Mouse (Mus musculus) erythroid progenitor cell, adult 5-6 weeks (primary cell): Measurements from ENCODE around the gene Fgd1. TPM values are rescaled to one million over a fixed set of nuclear protein-coding genes. Genes with fewer than 3 reads are reported as not detected.

Experiments used
- ATAC-seq: replicated peaks from 2 replicates; pipeline ENCODE4 v1.8.0; 2016; ENCODE audit warnings: moderate number of reproducible peaks, mild to moderate bottlenecking, moderate TSS enrichment, inconsistent platforms; ENCODE audit not compliant: poor library complexity, low FRiP score, severe bottlenecking
- total RNA-seq, 2 experiments: library from RNA; stranded (forward) in 1 of 2; stranded (reverse) in 1 of 2; fragments of 150-400 nt in 1 of 2; fragments of 186-747, 209-891 nt in 1 of 2; gene quantifications; 2 replicates each; pipeline versions ENCODE4 v1.2.3 to v1.2.4; 2015 to 2017; ENCODE audit warnings: low replicate concordance in 2 of 2

Gene Fgd1
- total RNA-seq (2015; ENCODE audit: low replicate concordance) (not detected in 2 replicates), total RNA-seq (2017; ENCODE audit: low replicate concordance) (not detected in 2 replicates)

DNA sequence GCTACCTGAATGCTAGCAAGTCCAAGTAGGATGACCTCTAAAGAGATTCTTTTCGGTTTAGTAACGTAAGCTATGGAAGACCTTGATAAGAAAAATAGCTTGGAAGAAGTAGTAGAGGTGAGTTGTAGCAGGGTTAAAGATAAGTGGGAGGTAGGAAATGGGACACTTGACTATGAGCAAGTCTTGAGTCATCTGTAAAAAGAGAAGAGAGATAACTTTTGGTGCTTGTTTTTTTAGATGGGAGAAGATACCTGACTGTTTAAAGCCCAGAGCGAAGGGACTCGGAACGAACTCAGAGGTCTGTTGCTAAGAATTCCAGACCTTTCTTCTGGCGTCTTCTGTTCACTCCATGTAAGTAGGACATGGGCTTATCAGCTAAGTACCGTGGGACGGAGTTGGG, at the start of gene Fgd1:
Gene Fgd1 (plus strand): TSS at position 301 of the 400 bp plus-strand sequence.
- no peak for ATAC-seq

GRCm38 (mm10) chrX:150996775-150997174, 49.2 kb upstream of the Fgd1 start:
- ATAC-seq = no peak

DNA sequence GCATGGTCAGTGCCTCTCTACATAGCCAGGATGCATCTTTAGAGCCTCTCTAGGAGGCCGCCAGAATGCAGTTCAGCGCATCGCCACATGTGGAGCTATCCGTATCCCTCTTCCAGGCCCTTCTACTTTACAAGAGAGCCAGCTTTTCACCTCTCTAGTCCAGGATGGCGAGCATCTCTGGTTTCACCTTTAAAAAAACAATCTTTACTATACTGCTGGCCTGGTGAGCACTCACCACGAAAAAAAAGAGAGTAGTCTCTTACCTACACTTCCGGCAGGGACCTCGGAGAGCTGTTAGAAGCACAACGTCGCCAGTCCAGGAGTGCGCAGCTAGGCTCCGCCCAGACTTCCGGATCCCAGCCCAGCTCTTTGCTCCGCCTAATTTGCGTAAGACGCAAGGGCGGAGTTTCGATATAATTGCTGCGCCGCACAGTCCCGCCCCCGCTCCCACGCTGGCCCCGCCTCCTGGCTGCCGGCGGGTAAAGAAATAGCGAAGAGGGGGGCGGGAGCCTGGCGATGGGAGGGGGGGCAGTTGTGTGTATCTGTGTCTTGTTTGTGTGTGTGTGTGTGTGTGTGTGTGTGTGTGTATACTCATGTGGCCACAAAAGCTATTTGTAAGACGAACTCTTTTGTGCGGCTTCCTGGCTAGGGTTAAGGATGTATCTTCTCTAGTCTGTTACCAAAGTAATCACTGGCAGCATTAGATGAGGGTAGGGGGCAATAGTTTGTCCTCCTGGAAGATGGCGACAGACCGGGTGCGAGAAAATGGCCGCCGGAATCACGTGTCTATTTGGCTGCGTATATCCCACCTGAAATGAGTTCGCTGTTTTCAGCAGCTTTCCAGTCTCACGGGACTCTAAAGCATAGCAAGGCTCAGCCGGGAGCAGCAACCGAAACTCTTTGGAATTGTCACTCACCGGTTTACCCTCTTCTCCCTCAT, 28.7 kb upstream of the Fgd1 start, which contains the start of gene Gnl3l:
Gene Gnl3l (minus strand): TSS at position 385 of the 940 bp plus-strand sequence.
- ATAC-seq = peak; percentile 99

DNA sequence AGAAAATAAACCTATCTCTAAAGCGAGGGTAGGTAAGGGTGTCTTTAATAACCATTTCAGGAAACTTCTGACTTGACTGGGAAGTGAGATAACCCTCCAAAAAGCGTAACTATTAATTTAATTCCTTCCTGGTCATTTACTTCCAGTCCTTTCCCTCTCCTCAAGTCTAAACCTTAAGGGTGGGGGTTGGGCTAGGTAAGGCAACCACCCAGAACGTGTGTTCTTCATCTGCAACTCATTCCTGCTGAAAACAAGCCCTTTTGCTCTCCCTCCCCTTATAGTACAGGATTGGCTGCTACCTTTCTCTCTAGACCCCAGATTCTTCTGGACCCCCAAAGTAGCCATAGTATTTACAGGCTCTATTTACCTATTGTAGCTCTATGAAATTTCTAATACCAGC, 28.1 kb upstream of the Fgd1 start:
- no peak for ATAC-seq

DNA sequence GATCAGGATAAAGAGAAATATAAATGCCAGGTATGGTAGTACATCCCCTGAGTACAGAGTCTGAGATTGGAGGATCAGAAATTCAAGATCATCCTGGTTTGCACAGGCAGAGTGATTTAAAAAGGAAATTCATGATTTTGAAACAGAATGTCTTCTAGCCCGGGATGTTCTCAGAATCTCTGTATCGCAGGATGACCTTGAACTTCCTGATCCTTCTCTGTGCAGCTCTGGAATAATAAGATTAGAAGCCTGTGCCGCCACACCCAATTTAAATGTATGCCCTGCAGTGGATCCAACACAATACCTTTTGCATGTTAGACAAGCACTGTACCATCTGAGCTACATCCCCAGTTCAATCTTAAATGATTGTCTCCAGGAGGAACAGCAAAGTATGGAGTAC, 27.2 kb upstream of the Fgd1 start:
- ATAC-seq = no peak

DNA sequence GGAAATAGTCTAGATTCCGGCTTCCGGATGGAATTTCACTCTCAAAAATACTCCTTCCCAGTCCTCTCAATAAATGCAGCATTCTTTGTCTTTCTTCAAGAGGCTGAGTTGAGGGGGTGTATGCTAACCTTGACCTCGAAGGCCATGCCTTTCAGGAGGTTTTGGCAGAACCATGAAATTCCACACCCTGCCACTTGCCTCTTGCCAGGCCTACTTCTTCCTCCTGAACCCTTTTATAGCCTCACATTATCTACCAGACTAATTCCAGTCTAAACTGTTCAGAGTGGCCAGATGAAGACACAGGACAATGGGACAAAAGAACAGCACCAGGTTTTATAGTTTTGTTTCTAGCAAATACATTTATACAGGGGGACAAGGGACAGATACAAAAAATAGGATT, 14.6 kb upstream of the Fgd1 start:
- no peak for ATAC-seq

DNA sequence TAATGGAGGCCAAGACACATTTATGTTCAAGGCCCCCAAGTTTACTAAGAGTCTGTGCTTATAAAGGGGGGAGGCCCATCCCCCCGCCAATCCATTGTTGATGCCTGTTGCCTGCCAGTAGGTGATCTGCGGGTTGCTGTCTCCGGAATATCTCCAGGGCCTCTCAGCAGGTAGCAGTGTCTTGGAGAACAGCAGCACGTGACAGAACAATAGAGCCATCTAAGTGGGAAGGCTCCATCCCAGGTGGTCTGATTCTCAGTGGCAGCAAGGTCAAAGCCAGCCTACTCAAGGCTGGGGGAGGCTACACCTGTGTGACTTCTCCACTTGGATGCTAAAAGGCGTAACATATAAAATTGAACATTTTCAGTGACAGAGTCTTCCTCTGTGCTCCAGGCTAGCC, 4.7 kb upstream of the Fgd1 start:
- no peak for ATAC-seq

- no peak for ATAC-seq
Measured at GRCm38 (mm10) chrX:151046321-151046720, 371 bp downstream of the Fgd1 start.

- ATAC-seq = no peak; the same call in 1 of the 2 replicates
Measured at GRCm38 (mm10) chrX:151046777-151047430, 954 bp downstream of the Fgd1 start.

GRCm38 (mm10) chrX:151047431-151048058, 1.6 kb downstream of the Fgd1 start:
- ATAC-seq = no peak

DNA sequence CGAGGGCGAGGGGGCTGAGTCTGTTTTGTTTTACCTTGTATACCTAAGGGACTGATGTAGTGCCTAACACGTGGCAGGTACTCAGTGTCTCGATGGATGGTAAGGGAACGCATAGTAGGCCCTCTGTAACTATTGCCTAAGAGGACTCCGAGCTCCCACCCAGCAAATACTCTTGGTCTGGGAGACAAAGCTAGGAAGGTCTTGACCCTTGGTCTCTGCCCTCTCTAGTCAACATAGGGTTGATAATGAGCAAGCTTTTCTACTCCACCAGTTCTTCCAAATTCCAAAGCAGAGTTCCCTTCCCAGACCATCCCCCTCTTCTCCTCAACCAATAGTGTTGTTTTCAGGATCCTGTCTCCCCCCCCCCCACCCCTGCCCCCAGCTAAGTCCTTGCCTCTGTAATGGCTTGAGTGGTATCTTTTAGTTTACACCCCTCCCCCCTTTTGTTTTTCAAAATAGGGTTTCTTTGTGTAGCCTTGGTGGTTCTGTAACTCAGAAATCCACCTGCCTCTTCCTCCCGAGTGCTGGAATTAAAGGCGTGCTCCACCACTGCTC, 3.8 kb downstream of the Fgd1 start:
- ATAC-seq = no peak

DNA sequence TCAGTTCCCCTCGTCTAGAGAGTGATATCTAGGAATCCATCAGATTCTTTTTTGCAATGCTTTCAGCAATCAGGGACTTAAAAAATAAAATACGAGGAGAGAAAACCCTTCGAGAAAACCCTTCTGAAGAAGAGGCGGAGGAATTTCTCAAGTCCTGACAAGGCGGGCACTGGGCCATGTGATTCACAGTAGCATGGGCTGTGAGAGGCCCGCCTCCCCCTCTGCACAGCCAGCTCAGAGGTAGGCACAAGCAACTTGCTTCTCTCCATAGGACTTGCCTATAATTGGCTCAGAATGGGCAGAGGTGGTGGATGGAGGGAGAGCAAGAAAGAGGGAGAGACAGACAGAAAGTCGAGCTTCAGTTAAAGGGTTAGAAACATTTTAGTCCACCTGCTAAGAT, 4.4 kb downstream of the Fgd1 start:
- ATAC-seq = no peak

DNA sequence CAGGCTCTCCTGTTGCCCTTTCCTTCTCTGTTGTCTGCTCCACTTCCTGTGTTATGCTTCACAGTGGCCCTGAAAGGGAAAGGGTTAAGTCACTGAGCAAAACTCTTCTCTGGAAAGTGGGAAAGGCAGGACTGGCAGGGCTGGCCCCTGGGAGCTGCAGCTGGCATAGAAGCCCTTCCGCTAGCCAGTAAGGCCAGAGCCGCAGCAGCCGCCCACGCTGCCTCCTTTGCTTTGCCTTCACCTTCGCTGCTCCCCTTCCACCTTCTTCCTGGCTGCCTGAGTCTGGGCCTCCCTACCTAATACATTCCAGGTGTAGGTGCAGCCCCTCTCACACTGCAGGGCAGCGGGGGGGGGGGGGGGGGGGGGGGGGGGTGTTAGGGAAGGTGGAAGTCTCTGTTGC, 8.5 kb downstream of the Fgd1 start:
- no peak for ATAC-seq

- no peak for ATAC-seq
Measured at GRCm38 (mm10) chrX:151055559-151055958, 9.6 kb downstream of the Fgd1 start.

DNA sequence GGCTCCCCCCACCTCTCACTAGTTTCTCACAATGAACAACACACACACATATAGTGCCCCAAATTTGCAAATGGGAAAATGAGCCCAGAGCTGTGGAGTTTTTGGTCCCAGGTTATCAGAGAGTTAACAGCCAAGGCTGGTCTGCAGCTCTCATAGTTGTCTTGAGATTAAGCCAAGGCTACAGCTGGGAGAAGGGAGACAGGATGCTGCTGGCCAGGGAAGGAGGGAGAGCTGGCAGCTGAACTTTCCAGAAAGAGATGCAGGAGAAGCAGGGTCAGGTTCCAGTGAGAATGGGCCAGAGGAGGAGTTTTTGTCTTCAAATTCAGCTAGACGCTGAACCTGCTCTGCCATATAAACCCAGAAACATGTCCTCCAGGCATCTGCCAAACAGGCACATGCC, 13.4 kb downstream of the Fgd1 start:
- no peak for ATAC-seq

- no peak for ATAC-seq
Measured at GRCm38 (mm10) chrX:151061615-151062299, 15.8 kb downstream of the Fgd1 start.

GRCm38 (mm10) chrX:151066071-151066666, 20.2 kb downstream of the Fgd1 start:
- no peak for ATAC-seq

GRCm38 (mm10) chrX:151067876-151068275, 21.9 kb downstream of the Fgd1 start:
- no peak for ATAC-seq

GRCm38 (mm10) chrX:151076007-151076406, 30.1 kb downstream of the Fgd1 start:
- ATAC-seq = no peak
